Mouse (Mus musculus): ENCODE measurements around the gene Herpud1. TPM values are rescaled to one million over a fixed set of nuclear protein-coding genes. Genes with fewer than 3 reads are reported as not detected.

Herpud1 gene
- polyA plus RNA-seq, 1 experiment from 2014 or later = 55.8 TPM

GRCm38 (mm10) chr8:94377031-94377430 is 9.2 kb upstream of the Herpud1 start:
- WGBS = 82% methylated on average over 4 of the region's 4 CpGs
- H3K27me3 ChIP-seq = 0 out of 2 replicates have a peak, but pooled peaks cover 3% of the 10 kb centered on the region
- no peak overlapping the region for H3K9ac ChIP-seq
- H3K4me2 ChIP-seq = no peak overlapping the region
- no peaks in the 10 kb centered on the region for H3K9me3 ChIP-seq
- no peak overlapping the region for H3K27ac ChIP-seq
- H3K4me3 ChIP-seq = no peak overlapping the region
- H3K36me3 ChIP-seq = no peaks in the 10 kb centered on the region
- no peak for ATAC-seq (ENCODE audit: low FRiP score)
- no peaks in the 10 kb centered on the region for H3K4me1 ChIP-seq (replicated peaks)

GRCm38 (mm10) chr8:94377714-94378205 is 8.5 kb upstream of the Herpud1 start:
- ATAC-seq (ENCODE audit: low FRiP score) = no peak
- Histone ChIP-seq H3K9me3 (no peaks in the 10 kb centered on the region), H3K27ac (no peak overlapping the region), H3K4me2 (no peak overlapping the region), H3K4me1 (replicated peaks) (no peaks in the 10 kb centered on the region), H3K9ac (no peak overlapping the region), H3K36me3 (no peaks in the 10 kb centered on the region), H3K4me3 (no peak overlapping the region), H3K27me3 (0 out of 2 replicates have a peak, but pooled peaks cover 3% of the 10 kb centered on the region)
- 80% methylated on average over 11 of the region's 11 CpGs for WGBS

GRCm38 (mm10) chr8:94378763-94379415 is 7.3 kb upstream of the Herpud1 start:
- Histone ChIP-seq H3K4me2 (no peak overlapping the region), H3K36me3 (no peaks in the 10 kb centered on the region), H3K9me3 (no peaks in the 10 kb centered on the region), H3K4me3 (no peak overlapping the region), H3K9ac (no peak overlapping the region), H3K4me1 (replicated peaks) (no peaks in the 10 kb centered on the region), H3K27me3 (0 out of 2 replicates have a peak, but pooled peaks cover 3% of the 10 kb centered on the region), H3K27ac (no peak overlapping the region)
- WGBS = 93% methylated on average over 15 of the region's 15 CpGs
- ATAC-seq (ENCODE audit: low FRiP score) = no peak

- H3K4me1 ChIP-seq (replicated peaks) = no peaks in the 10 kb centered on the region
- no peak for ATAC-seq (ENCODE audit: low FRiP score)
- H3K4me3 ChIP-seq = no peak overlapping the region
- no peak overlapping the region for H3K4me2 ChIP-seq
- no peaks in the 10 kb centered on the region for H3K9me3 ChIP-seq
- 89% methylated on average over 9 of the region's 9 CpGs for WGBS
- H3K27ac ChIP-seq = no peak overlapping the region
- H3K27me3 ChIP-seq = 0 out of 2 replicates have a peak, but pooled peaks cover 3% of the 10 kb centered on the region
- no peak overlapping the region for H3K9ac ChIP-seq
- no peaks in the 10 kb centered on the region for H3K36me3 ChIP-seq
Observed at GRCm38 (mm10) chr8:94379686-94380085, 6.6 kb upstream of the Herpud1 start.

- H3K9me3 ChIP-seq = no peaks in the 10 kb centered on the region
- no peak overlapping the region for H3K9ac ChIP-seq
- WGBS = 91% methylated on average over 7 of the region's 7 CpGs
- H3K27ac ChIP-seq = no peak overlapping the region
- H3K27me3 ChIP-seq = 0 out of 2 replicates have a peak, but pooled peaks cover 3% of the 10 kb centered on the region
- H3K4me1 ChIP-seq (replicated peaks) = peaks cover 22% of the 10 kb centered on the region
- no peak overlapping the region for H3K4me3 ChIP-seq
- H3K4me2 ChIP-seq = no peak overlapping the region
- H3K36me3 ChIP-seq = no peaks in the 10 kb centered on the region
- no peak for ATAC-seq (ENCODE audit: low FRiP score)
Observed at GRCm38 (mm10) chr8:94384166-94384565, 2.1 kb upstream of the Herpud1 start.

- ATAC-seq (ENCODE audit: low FRiP score) = no peak; the same call in none of the 2 replicates
- peak overlapping the region; percentile 89 for H3K4me2 ChIP-seq
- H3K4me1 ChIP-seq (replicated peaks) = peaks cover 22% of the 10 kb centered on the region
- H3K4me3 ChIP-seq = peak overlapping the region; percentile 84
- H3K9me3 ChIP-seq = no peaks in the 10 kb centered on the region
- peak overlapping the region; percentile 96 for H3K27ac ChIP-seq
- no peaks in the 10 kb centered on the region for H3K27me3 ChIP-seq
- peaks cover 15% of the 10 kb centered on the region for H3K36me3 ChIP-seq
- 26% methylated on average over 20 of the region's 20 CpGs for WGBS
- H3K9ac ChIP-seq = peak overlapping the region; percentile 92
Observed at GRCm38 (mm10) chr8:94385506-94386213, 578 bp upstream of the Herpud1 start.

- Histone ChIP-seq H3K27me3 (no peaks in the 10 kb centered on the region), H3K4me1 (replicated peaks) (peaks cover 22% of the 10 kb centered on the region), H3K36me3 (peaks cover 30% of the 10 kb centered on the region), H3K9ac (peak overlapping the region; percentile 92), H3K4me2 (peak overlapping the region; percentile 89), H3K27ac (peak overlapping the region; percentile 96), H3K4me3 (peak overlapping the region; percentile 84), H3K9me3 (no peaks in the 10 kb centered on the region)
- ATAC-seq (ENCODE audit: low FRiP score) = peak; percentile 43
- WGBS = under 1% methylated on average over 25 of the region's 25 CpGs
Observed at GRCm38 (mm10) chr8:94387027-94387684, 918 bp downstream of the Herpud1 start.

- H3K36me3 ChIP-seq = peaks cover 36% of the 10 kb centered on the region
- peak overlapping the region; percentile 89 for H3K4me2 ChIP-seq
- H3K27me3 ChIP-seq = no peaks in the 10 kb centered on the region
- no peak overlapping the region for H3K27ac ChIP-seq
- no peak for ATAC-seq (ENCODE audit: low FRiP score)
- 33% methylated on average over 6 of the region's 6 CpGs for WGBS
- H3K9me3 ChIP-seq = no peaks in the 10 kb centered on the region
- H3K4me1 ChIP-seq (replicated peaks) = peaks cover 22% of the 10 kb centered on the region
- peak overlapping the region; percentile 84 for H3K4me3 ChIP-seq
- peak overlapping the region; percentile 92 for H3K9ac ChIP-seq
Observed at GRCm38 (mm10) chr8:94387785-94388184, 1.5 kb downstream of the Herpud1 start.

GRCm38 (mm10) chr8:94389531-94389930 is 3.3 kb downstream of the Herpud1 start:
- H3K9me3 ChIP-seq = no peaks in the 10 kb centered on the region
- H3K27me3 ChIP-seq = no peaks in the 10 kb centered on the region
- H3K4me2 ChIP-seq = no peak overlapping the region
- no peak overlapping the region for H3K27ac ChIP-seq
- H3K4me1 ChIP-seq (replicated peaks) = peaks cover 22% of the 10 kb centered on the region
- H3K36me3 ChIP-seq = peaks cover 50% of the 10 kb centered on the region
- WGBS = 92% methylated on average over 6 of the region's 6 CpGs
- no peak overlapping the region for H3K4me3 ChIP-seq
- H3K9ac ChIP-seq = no peak overlapping the region
- no peak for ATAC-seq (ENCODE audit: low FRiP score)

GRCm38 (mm10) chr8:94390429-94390828 is 4.2 kb downstream of the Herpud1 start:
- H3K4me2 ChIP-seq = no peak overlapping the region
- 98% methylated on average over 6 of the region's 6 CpGs for WGBS
- no peak for ATAC-seq (ENCODE audit: low FRiP score)
- peaks cover 59% of the 10 kb centered on the region for H3K36me3 ChIP-seq
- no peak overlapping the region for H3K27ac ChIP-seq
- peaks cover 20% of the 10 kb centered on the region for H3K4me1 ChIP-seq (replicated peaks)
- H3K9ac ChIP-seq = no peak overlapping the region
- H3K27me3 ChIP-seq = no peaks in the 10 kb centered on the region
- no peaks in the 10 kb centered on the region for H3K9me3 ChIP-seq
- no peak overlapping the region for H3K4me3 ChIP-seq

GRCm38 (mm10) chr8:94390910-94391309 is 4.7 kb downstream of the Herpud1 start:
- no peak overlapping the region for H3K4me2 ChIP-seq

GRCm38 (mm10) chr8:94392147-94392546 is 5.9 kb downstream of the Herpud1 start:
- no peak overlapping the region for H3K27ac ChIP-seq
- H3K9me3 ChIP-seq = no peaks in the 10 kb centered on the region
- 82% methylated on average over 12 of the region's 12 CpGs for WGBS
- H3K4me3 ChIP-seq = no peak overlapping the region
- peaks cover 15% of the 10 kb centered on the region for H3K4me1 ChIP-seq (replicated peaks)
- ATAC-seq (ENCODE audit: low FRiP score) = no peak
- no peak overlapping the region for H3K9ac ChIP-seq
- no peaks in the 10 kb centered on the region for H3K27me3 ChIP-seq
- peaks cover 75% of the 10 kb centered on the region for H3K36me3 ChIP-seq
- no peak overlapping the region for H3K4me2 ChIP-seq

More at GRCm38 (mm10) chr8:94390910-94391309, 4.7 kb downstream of the Herpud1 start:
- H3K9me3 ChIP-seq = no peaks in the 10 kb centered on the region
- 97% methylated on average over 8 of the region's 8 CpGs for WGBS
- no peaks in the 10 kb centered on the region for H3K27me3 ChIP-seq
- no peak for ATAC-seq (ENCODE audit: low FRiP score)
- peaks cover 64% of the 10 kb centered on the region for H3K36me3 ChIP-seq
- no peak overlapping the region for H3K9ac ChIP-seq
- no peak overlapping the region for H3K27ac ChIP-seq
- peaks cover 15% of the 10 kb centered on the region for H3K4me1 ChIP-seq (replicated peaks)
- H3K4me3 ChIP-seq = no peak overlapping the region

Measured in hindbrain, embryonic 13.5 days (tissue).